Mouse (Mus musculus) kidney, embryonic 16.5 days (tissue): ENCODE measurements around the gene Zmynd8. TPM values are rescaled to one million over a fixed set of nuclear protein-coding genes. Genes with fewer than 3 reads are reported as not detected.
A peak's percentile ranks its signal among the peaks of the same experiment; 100 is the strongest.

ENCODE experiments used
- ATAC-seq: fragments of 200-750 bp; cut with Nextera tagmentation; 2 replicates; pipeline ENCODE4 v1.8.0; 2017; ENCODE audit warnings: moderate TSS enrichment; ENCODE audit not compliant: low FRiP score, low TSS enrichment
- H3K27ac ChIP-seq: fragments of 300-500 bp; sonication (generic); 2 replicates; pipeline ENCODE4 v1.5.1; 2014; ENCODE audit warnings: low read length
- H3K27me3 ChIP-seq: fragments of 300-500 bp; sonication (generic); 2 replicates; pipeline ENCODE4 v1.6.1; 2014; ENCODE audit warnings: low read length, control low read depth, mixed read lengths; ENCODE audit not compliant: insufficient read depth
- H3K36me3 ChIP-seq: fragments of 300-500 bp; sonication (generic); 2 replicates; pipeline ENCODE4 v1.6.1; 2014; ENCODE audit warnings: low read length, control low read depth, mixed read lengths; ENCODE audit not compliant: insufficient read depth
- H3K4me1 ChIP-seq: fragments of 300-500 bp; sonication (generic); 2 replicates; pipeline ENCODE4 v1.6.1; 2014; ENCODE audit warnings: low read length, control low read depth, mixed read lengths; ENCODE audit not compliant: insufficient read depth
- H3K4me2 ChIP-seq: fragments of 300-500 bp; sonication (generic); replicated peaks from 2 replicates; pipeline ENCODE4 v1.6.1; 2014; ENCODE audit warnings: low read depth, low read length
- H3K4me3 ChIP-seq: fragments of 300-500 bp; sonication (generic); 2 replicates; pipeline ENCODE4 v1.5.1; 2014; ENCODE audit warnings: mild to moderate bottlenecking, low read length
- H3K9ac ChIP-seq: fragments of 300-500 bp; sonication (generic); replicated peaks from 2 replicates; pipeline ENCODE4 v1.6.1; 2014; ENCODE audit warnings: low read length
- H3K9me3 ChIP-seq: fragments of 300-500 bp; sonication (generic); 2 replicates; pipeline ENCODE4 v1.6.1; 2016; ENCODE audit warnings: low read length, control low read depth
- WGBS: fragments of 180-500 bp; shearing (Covaris S2); extraction: QIAGEN DNeasy Blood & Tissue Kit; methylation state at CpG from one replicate; pipeline ENCODE4 v1.1.7; 2014; 5-methylcytosine and 5-hydroxymethylcytosine counted together
- polyA plus RNA-seq: library from polyadenylated mRNA; unstranded; fragments of >200 nt; fragmentation: Nextera tagmentation; extraction: Ambion mirVana; gene quantifications from 2 replicates; pipeline ENCODE4 v1.2.1, GENCODE M21; 2015

Gene Zmynd8
- polyA plus RNA-seq = 58.2 and 69.4 TPM in 2 replicates

DNA sequence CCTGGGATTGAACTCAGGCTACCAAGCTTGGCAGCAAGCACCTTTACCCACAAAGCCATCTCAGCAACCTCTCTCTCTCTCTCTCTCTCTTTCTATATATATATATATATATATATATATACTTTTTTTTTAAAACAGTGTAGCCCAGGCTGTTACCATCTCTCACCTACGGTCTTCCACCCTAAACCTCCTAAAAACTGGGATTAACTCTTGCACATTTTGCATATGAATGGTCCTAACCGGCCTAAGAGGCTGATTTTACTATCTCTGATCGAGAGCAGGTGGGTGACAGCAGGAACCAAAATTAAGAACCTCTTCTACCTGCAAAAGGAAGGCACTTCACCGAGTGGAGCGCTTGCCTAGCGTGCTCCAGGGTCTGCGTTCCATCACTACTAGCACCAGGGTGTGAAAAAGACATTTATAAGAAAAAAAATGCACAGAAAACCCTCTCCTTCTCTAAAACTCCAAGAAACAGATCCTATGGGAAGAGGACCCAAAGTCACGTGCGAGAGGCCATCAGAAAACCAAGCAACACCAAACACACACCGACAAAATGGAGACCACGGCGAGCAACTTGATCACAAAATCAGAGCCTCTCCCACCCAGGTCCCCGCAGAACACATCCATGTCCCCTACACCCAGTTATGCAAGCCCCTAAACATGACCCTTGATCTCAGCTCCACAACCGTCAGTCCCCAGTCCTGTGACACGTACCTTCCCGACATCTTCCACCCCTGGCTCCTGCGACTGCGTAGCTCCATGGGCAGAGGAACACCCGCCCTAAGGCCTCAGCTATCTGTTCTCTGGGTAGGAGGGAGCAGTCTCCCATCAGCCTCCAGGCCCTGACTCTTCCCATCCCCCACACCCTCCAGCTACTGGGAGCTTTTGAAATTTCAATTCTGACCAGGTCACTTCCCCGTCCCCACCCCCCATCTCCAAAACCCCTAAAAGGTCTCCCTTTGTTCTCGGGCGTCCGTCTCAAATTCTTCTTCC lies at the start of gene Zmynd8:
Gene Zmynd8 (minus strand): TSS at position 815 of the 993 bp plus-strand sequence.
- ATAC-seq = no peak
- Histone ChIP-seq H3K9ac (peak within 1 kb of the TSS; percentile 62; the same call in 1 of the 2 replicates), H3K4me2 (peak within 1 kb of the TSS; percentile 40), H3K9me3 (no peaks in the 10 kb centered on the region), H3K27ac (peak within 1 kb of the TSS; percentile 98), H3K36me3 (no peaks in the 10 kb centered on the region), H3K4me3 (no peak within 1 kb of the TSS), H3K4me1 (peaks cover 28% of the 10 kb centered on the region), H3K27me3 (no peaks in the 10 kb centered on the region)
- 53% methylated on average over 23 of the region's 23 CpGs for WGBS

DNA sequence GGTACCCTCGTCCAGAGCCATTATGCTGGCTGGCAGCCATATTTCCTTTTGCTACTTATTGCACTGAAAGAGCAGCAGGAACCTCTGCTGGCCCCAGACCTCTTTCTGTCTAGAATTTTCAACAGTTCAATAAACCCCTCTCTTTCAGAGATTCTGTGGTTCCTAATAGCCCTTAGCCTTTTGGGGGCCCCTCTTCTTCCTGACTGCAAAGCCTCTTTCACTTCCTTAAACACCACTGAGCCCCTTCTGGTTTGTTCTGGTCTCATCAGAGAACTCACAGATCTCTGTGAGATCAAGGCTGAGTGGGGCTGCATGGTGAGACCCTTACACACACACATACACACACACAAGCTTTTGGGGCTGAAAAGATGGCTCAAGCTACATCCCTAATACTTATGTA lies 49.2 kb upstream of the Zmynd8 start:
- Histone ChIP-seq H3K9me3 (no peaks in the 10 kb centered on the region), H3K4me3 (no peak overlapping the region), H3K4me1 (no peaks in the 10 kb centered on the region), H3K27me3 (no peaks in the 10 kb centered on the region), H3K36me3 (no peaks in the 10 kb centered on the region), H3K9ac (no peak overlapping the region), H3K27ac (no peak overlapping the region; the same call in 1 of the 2 replicates), H3K4me2 (no peak overlapping the region)
- no peak; the same call in 1 of the 2 replicates for ATAC-seq
- WGBS = 64% methylated on average over 1 of the region's 1 CpGs

DNA sequence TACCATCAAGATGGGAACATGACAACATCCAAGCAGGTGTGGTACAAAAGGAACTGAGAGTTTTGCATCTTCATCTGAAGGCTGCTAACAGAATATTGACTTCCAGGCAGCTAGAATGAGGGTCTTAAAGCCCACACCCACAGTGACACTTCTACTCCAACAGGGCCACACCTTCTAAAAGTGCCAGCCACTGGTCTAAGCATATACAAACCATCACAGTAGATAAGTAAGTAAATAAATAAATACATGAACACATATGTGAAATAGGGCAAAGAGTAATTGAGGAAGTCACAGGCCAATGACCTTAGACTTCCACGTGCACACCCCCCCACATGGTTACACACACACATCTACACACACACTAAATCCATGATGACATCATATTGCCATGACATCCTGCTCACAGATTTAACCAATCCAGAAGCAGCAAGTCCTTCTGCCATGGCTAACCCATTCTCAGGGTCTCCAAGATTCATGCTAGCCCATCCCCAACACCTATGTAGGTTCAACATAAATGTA lies 47.3 kb upstream of the Zmynd8 start:
- Histone ChIP-seq H3K27ac (no peak overlapping the region), H3K9ac (no peak overlapping the region), H3K4me2 (no peak overlapping the region), H3K4me1 (no peaks in the 10 kb centered on the region), H3K9me3 (no peaks in the 10 kb centered on the region), H3K36me3 (no peaks in the 10 kb centered on the region), H3K27me3 (no peaks in the 10 kb centered on the region), H3K4me3 (no peak overlapping the region)
- ATAC-seq = no peak
- 91% methylated on average over 1 of the region's 1 CpGs for WGBS

DNA sequence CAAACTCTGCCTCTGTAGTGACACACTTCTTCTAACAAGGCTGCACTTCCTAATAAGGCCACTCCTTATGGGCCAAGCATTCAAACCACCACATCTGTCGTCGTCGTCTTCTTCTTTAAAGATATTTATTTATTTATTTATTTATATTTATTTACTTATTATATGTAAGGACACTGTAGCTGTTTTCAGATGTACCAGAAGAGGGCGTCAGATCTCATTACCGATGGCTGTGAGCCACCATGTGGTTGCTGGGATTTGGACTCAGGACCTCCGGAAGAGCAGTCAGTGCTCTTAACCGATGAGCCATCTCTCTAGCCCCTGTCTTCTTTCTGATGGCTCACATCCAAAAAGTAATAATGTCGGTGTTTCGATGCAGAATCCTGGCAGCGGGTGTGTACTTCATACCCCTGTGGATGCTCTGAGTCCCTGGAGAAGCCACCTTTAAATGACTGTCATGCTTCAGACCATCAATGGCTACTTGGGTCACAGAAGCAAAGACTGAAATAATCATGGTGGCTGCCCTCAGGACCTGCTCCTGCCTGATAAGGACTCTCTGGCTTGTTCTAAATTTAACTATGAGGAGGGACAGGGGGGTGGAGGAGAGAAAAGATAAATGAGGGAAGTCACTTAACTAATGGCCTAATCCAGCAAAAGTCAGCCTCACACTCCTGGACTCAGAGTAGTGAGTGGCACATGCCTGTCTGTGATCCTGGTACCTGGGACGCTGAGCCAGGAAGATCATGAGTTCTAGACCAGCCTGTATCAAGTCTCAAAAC lies 45.9 kb upstream of the Zmynd8 start:
- Histone ChIP-seq H3K4me2 (no peak overlapping the region), H3K27me3 (no peaks in the 10 kb centered on the region), H3K4me1 (no peaks in the 10 kb centered on the region), H3K36me3 (no peaks in the 10 kb centered on the region), H3K27ac (no peak overlapping the region), H3K4me3 (no peak overlapping the region), H3K9ac (no peak overlapping the region), H3K9me3 (no peaks in the 10 kb centered on the region)
- ATAC-seq = no peak
- whole genome bisulfite sequencing = 83% methylated on average over 11 of the region's 11 CpGs

DNA sequence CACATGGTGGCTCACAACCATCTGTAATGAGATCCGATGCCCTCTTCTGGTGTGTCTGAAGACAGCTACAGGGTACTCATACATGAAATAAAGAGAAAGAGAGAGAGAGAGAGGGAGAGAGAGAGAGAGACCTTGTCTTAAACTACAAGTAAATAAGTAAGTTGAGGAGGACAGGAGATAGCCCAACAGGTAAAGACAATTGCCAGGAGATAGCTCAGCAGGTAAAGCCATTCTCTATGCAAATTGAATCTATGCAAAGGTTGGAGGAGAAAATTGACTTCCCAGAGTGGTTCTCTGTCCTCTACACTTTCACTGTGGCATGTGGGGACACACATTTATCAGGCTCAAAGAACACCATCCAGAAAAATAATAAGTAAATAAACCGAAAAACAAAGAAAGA lies 44.3 kb upstream of the Zmynd8 start:
- no peaks in the 10 kb centered on the region for H3K36me3 ChIP-seq
- H3K4me3 ChIP-seq = no peak overlapping the region
- no peak overlapping the region for H3K9ac ChIP-seq
- H3K4me2 ChIP-seq = no peak overlapping the region
- no peaks in the 10 kb centered on the region for H3K9me3 ChIP-seq
- WGBS = 91% methylated on average over 2 of the region's 2 CpGs
- no peak for ATAC-seq
- no peak overlapping the region for H3K27ac ChIP-seq
- H3K27me3 ChIP-seq = no peaks in the 10 kb centered on the region
- H3K4me1 ChIP-seq = no peaks in the 10 kb centered on the region

DNA sequence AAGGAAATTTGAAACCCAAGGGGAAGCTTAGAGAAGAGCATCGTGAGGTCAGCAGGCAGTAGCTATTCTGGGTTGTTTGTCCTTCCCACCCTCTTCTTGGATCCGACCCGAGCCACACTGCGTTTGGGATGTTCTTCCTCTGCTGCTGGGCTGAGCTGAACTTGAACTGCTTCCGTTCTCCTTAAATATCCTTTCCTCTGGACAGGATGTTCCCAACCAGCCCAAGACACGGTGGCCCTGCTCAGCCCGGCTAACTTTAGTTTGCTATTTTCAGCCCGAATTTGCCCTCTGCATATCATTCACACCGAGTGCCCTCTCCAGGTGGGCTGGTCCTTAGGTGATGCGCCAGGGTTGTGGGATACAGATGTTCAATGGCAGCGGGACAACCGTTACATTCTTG lies 37.3 kb upstream of the Zmynd8 start:
- Histone ChIP-seq H3K4me3 (no peak overlapping the region), H3K4me1 (no peaks in the 10 kb centered on the region), H3K9me3 (no peaks in the 10 kb centered on the region), H3K36me3 (no peaks in the 10 kb centered on the region), H3K27me3 (no peaks in the 10 kb centered on the region), H3K9ac (no peak overlapping the region), H3K4me2 (no peak overlapping the region), H3K27ac (no peak overlapping the region)
- no peak for ATAC-seq
- 52% methylated on average over 12 of the region's 12 CpGs for WGBS

DNA sequence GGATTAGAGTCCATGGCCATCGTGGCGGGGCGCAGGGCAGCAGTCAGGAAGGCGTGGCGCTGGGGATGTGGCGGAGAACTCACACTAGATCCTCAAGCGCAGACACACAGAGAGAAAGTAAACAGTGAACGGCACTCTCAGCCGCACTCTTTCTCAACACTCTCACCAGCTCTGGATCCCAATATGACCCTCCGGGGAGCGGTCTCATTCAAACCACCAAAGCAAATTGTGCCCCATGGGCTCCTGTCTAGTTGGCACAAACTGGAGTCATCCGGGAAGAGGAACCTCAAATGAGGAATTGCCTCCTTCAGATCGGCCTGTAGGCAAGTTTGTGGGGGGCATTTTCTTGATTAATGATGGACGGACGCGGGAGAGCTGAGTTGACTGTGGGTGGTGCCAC lies 28.9 kb upstream of the Zmynd8 start:
- Histone ChIP-seq H3K36me3 (no peaks in the 10 kb centered on the region), H3K27ac (no peak overlapping the region), H3K4me2 (no peak overlapping the region), H3K4me1 (no peaks in the 10 kb centered on the region), H3K9me3 (peaks cover 7% of the 10 kb centered on the region; the same call in 1 of the 2 replicates), H3K27me3 (no peaks in the 10 kb centered on the region), H3K9ac (no peak overlapping the region), H3K4me3 (no peak overlapping the region)
- 97% methylated on average over 16 of the region's 16 CpGs for WGBS
- ATAC-seq = no peak

DNA sequence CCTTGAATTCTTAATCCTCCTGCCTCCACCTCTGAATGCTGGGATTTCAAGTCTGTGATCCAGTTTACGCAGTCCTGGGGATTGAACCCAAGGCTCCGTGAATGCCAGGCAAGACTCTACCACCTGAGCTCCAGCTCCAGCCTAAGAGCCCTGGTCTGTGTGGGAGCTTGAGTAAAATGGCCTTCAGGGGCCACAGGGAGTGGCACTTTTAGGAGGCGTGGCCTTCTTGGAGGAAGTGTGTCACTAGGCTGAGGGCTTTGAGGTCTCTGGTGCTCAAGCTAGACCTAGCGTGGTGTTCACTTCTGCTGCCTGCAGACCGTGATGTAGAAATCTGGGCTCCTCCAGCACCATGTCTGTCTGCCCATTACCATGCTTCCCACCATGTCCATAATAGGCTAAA lies 27.4 kb upstream of the Zmynd8 start:
- no peak overlapping the region for H3K9ac ChIP-seq
- H3K36me3 ChIP-seq = no peaks in the 10 kb centered on the region
- H3K4me3 ChIP-seq = no peak overlapping the region
- no peak overlapping the region for H3K27ac ChIP-seq
- no peak overlapping the region for H3K4me2 ChIP-seq
- ATAC-seq = no peak
- H3K9me3 ChIP-seq = peaks cover 7% of the 10 kb centered on the region; the same call in 1 of the 2 replicates
- H3K4me1 ChIP-seq = 0 out of 2 replicates have a peak, but pooled peaks cover 5% of the 10 kb centered on the region
- H3K27me3 ChIP-seq = no peaks in the 10 kb centered on the region
- WGBS = 90% methylated on average over 5 of the region's 5 CpGs

DNA sequence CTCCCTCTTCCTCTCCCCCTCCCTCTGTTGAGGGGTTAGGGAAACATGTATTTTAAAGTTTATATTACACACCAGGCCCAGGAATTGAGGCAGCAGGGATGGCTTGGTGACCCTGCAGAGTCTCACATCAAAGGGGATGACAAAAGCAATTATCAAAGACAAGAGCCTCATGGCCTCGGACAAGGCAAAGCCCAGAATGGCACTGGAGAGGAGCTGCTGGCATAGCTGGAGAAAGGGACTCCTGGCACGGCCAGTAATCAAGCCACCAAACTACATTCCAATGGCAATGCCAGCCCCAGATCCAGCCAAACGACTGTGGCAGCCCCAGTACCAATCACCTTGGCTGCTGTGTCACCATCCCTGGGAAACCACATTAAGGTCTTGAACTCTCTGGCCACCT lies 26.3 kb upstream of the Zmynd8 start:
- Histone ChIP-seq H3K4me1 (0 out of 2 replicates have a peak, but pooled peaks cover 5% of the 10 kb centered on the region), H3K27ac (no peak overlapping the region), H3K9me3 (peaks cover 7% of the 10 kb centered on the region; the same call in 1 of the 2 replicates), H3K27me3 (no peaks in the 10 kb centered on the region), H3K4me2 (no peak overlapping the region), H3K9ac (no peak overlapping the region), H3K36me3 (no peaks in the 10 kb centered on the region), H3K4me3 (no peak overlapping the region)
- ATAC-seq = no peak
- WGBS = 41% methylated on average over 3 of the region's 3 CpGs
